Mouse (Mus musculus) heart, embryonic 10.5 days (tissue): ENCODE results near the gene Map7. TPM values are rescaled to one million over a fixed set of nuclear protein-coding genes. Genes with fewer than 3 reads are reported as not detected.

Source experiments
- DNase-seq: peaks from one replicate; pipeline ENCODE4 v3.0.0-alpha.2; 2017; ENCODE audit warnings: low spot score
- H3K27ac ChIP-seq: fragments of 300-500 bp; sonication (generic); 2 replicates; pipeline ENCODE4 v1.5.1; 2016; ENCODE audit warnings: mild to moderate bottlenecking
- H3K27me3 ChIP-seq: fragments of 300-500 bp; sonication (generic); 2 replicates; pipeline ENCODE4 v1.6.1; 2016; ENCODE audit warnings: mild to moderate bottlenecking; ENCODE audit not compliant: poor library complexity, insufficient read depth, severe bottlenecking
- H3K36me3 ChIP-seq: fragments of 300-500 bp; sonication (generic); 2 replicates; pipeline ENCODE4 v1.6.1; 2016; ENCODE audit warnings: mild to moderate bottlenecking, moderate library complexity
- H3K4me1 ChIP-seq: fragments of 300-500 bp; sonication (generic); 2 replicates; pipeline ENCODE4 v1.6.1; 2016; ENCODE audit warnings: mild to moderate bottlenecking
- H3K4me3 ChIP-seq: fragments of 300-500 bp; sonication (generic); 2 replicates; pipeline ENCODE4 v1.5.1; 2016; ENCODE audit warnings: mild to moderate bottlenecking, moderate library complexity
- H3K9me3 ChIP-seq: fragments of 300-500 bp; sonication (generic); 2 replicates; pipeline ENCODE4 v1.6.1; 2016; ENCODE audit warnings: mild to moderate bottlenecking, moderate library complexity
- WGBS: fragments of 180-500 bp; shearing (Covaris S2); methylation state at CpG from one replicate; pipeline ENCODE4 v1.1.7; 2016; 5-methylcytosine and 5-hydroxymethylcytosine counted together
- polyA plus RNA-seq: library from polyadenylated mRNA; unstranded; fragments of >200 nt; fragmentation: Nextera tagmentation; extraction: Ambion mirVana; gene quantifications from 2 replicates; pipeline ENCODE4 v1.2.1, GENCODE M21; 2016

Gene Map7
- polyA plus RNA-seq, 1 experiment from 2014 or later = 3.8 TPM

GRCm38 (mm10) chr10:20178807-20179605 lies 30.7 kb downstream of the Map7 start:
- Histone ChIP-seq H3K4me1 (peaks cover 25% of the 10 kb centered on the region), H3K27ac (no peak overlapping the region), H3K27me3 (0 out of 2 replicates have a peak, but pooled peaks cover 5% of the 10 kb centered on the region), H3K9me3 (no peaks in the 10 kb centered on the region), H3K4me3 (no peak overlapping the region), H3K36me3 (no peaks in the 10 kb centered on the region)
- WGBS = 29% methylated on average over 12 of the region's 12 CpGs
- DNase-seq = no peak

GRCm38 (mm10) chr10:20181198-20181597 lies 32.9 kb downstream of the Map7 start:
- Histone ChIP-seq H3K36me3 (no peaks in the 10 kb centered on the region), H3K4me1 (peaks cover 30% of the 10 kb centered on the region), H3K27ac (0 out of 2 replicates have a peak overlapping the region, but pooled peaks have one; percentile 47), H3K4me3 (no peak overlapping the region), H3K9me3 (no peaks in the 10 kb centered on the region), H3K27me3 (0 out of 2 replicates have a peak, but pooled peaks cover 5% of the 10 kb centered on the region)
- WGBS = 31% methylated on average over 10 of the region's 10 CpGs
- no peak for DNase-seq

- Histone ChIP-seq H3K4me3 (no peak overlapping the region), H3K4me1 (peaks cover 31% of the 10 kb centered on the region), H3K36me3 (no peaks in the 10 kb centered on the region), H3K9me3 (no peaks in the 10 kb centered on the region), H3K27me3 (0 out of 2 replicates have a peak, but pooled peaks cover 5% of the 10 kb centered on the region), H3K27ac (no peak overlapping the region; the same call in 1 of the 2 replicates)
- 47% methylated on average over 11 of the region's 11 CpGs for WGBS
- DNase-seq = no peak
Observed at GRCm38 (mm10) chr10:20181680-20182399, 33.6 kb downstream of the Map7 start.

GRCm38 (mm10) chr10:20184326-20184725 lies 36.1 kb downstream of the Map7 start:
- Histone ChIP-seq H3K36me3 (no peaks in the 10 kb centered on the region), H3K27ac (no peak overlapping the region), H3K4me1 (peaks cover 26% of the 10 kb centered on the region), H3K9me3 (no peaks in the 10 kb centered on the region), H3K4me3 (no peak overlapping the region), H3K27me3 (0 out of 2 replicates have a peak, but pooled peaks cover 5% of the 10 kb centered on the region)
- DNase-seq = no peak
- WGBS = 67% methylated on average over 4 of the region's 4 CpGs

- Histone ChIP-seq H3K27me3 (0 out of 2 replicates have a peak, but pooled peaks cover 4% of the 10 kb centered on the region), H3K9me3 (no peaks in the 10 kb centered on the region), H3K27ac (no peak overlapping the region), H3K4me1 (peaks cover 26% of the 10 kb centered on the region), H3K36me3 (no peaks in the 10 kb centered on the region), H3K4me3 (no peak overlapping the region)
- DNase-seq = no peak
- 71% methylated on average over 4 of the region's 4 CpGs for WGBS
Observed at GRCm38 (mm10) chr10:20185264-20185663, 37.0 kb downstream of the Map7 start.

GRCm38 (mm10) chr10:20185806-20186205 lies 37.5 kb downstream of the Map7 start:
- H3K4me1 ChIP-seq = peaks cover 26% of the 10 kb centered on the region
- H3K27ac ChIP-seq = no peak overlapping the region
- no peaks in the 10 kb centered on the region for H3K27me3 ChIP-seq
- 96% methylated on average over 2 of the region's 2 CpGs for WGBS
- H3K4me3 ChIP-seq = no peak overlapping the region
- no peak for DNase-seq
- no peaks in the 10 kb centered on the region for H3K36me3 ChIP-seq
- no peaks in the 10 kb centered on the region for H3K9me3 ChIP-seq

GRCm38 (mm10) chr10:20186800-20187273 lies 38.6 kb downstream of the Map7 start:
- 77% methylated on average over 5 of the region's 5 CpGs for WGBS
- Histone ChIP-seq H3K9me3 (no peaks in the 10 kb centered on the region), H3K27me3 (no peaks in the 10 kb centered on the region), H3K4me1 (peaks cover 16% of the 10 kb centered on the region), H3K36me3 (no peaks in the 10 kb centered on the region), H3K27ac (no peak overlapping the region), H3K4me3 (no peak overlapping the region)
- no peak for DNase-seq

- Histone ChIP-seq H3K27me3 (no peaks in the 10 kb centered on the region), H3K27ac (no peak overlapping the region), H3K4me3 (no peak overlapping the region), H3K9me3 (no peaks in the 10 kb centered on the region), H3K4me1 (peaks cover 16% of the 10 kb centered on the region), H3K36me3 (no peaks in the 10 kb centered on the region)
- DNase-seq = no peak
- 79% methylated on average over 6 of the region's 6 CpGs for WGBS
Observed at GRCm38 (mm10) chr10:20190139-20190747, 42.0 kb downstream of the Map7 start.

- Histone ChIP-seq H3K4me1 (peaks cover 6% of the 10 kb centered on the region; the same call in 1 of the 2 replicates), H3K36me3 (no peaks in the 10 kb centered on the region), H3K4me3 (no peak overlapping the region), H3K27me3 (no peaks in the 10 kb centered on the region), H3K9me3 (no peaks in the 10 kb centered on the region), H3K27ac (peak overlapping the region; percentile 36; the same call in 1 of the 2 replicates)
- no peak for DNase-seq
- 41% methylated on average over 13 of the region's 13 CpGs for WGBS
Observed at GRCm38 (mm10) chr10:20194847-20195540, 46.7 kb downstream of the Map7 start.

- Histone ChIP-seq H3K36me3 (no peaks in the 10 kb centered on the region), H3K9me3 (no peaks in the 10 kb centered on the region), H3K4me3 (no peak overlapping the region), H3K27ac (no peak overlapping the region), H3K4me1 (peaks cover 9% of the 10 kb centered on the region; the same call in 1 of the 2 replicates), H3K27me3 (no peaks in the 10 kb centered on the region)
- 54% methylated on average over 7 of the region's 7 CpGs for WGBS
- no peak for DNase-seq
Observed at GRCm38 (mm10) chr10:20197039-20197438, 48.8 kb downstream of the Map7 start.

- peaks cover 17% of the 10 kb centered on the region; the same call in 1 of the 2 replicates for H3K4me1 ChIP-seq
- no peak for DNase-seq
- H3K9me3 ChIP-seq = no peaks in the 10 kb centered on the region
- no peak overlapping the region for H3K27ac ChIP-seq
- H3K36me3 ChIP-seq = no peaks in the 10 kb centered on the region
- 77% methylated on average over 10 of the region's 10 CpGs for WGBS
- no peaks in the 10 kb centered on the region for H3K27me3 ChIP-seq
- H3K4me3 ChIP-seq = no peak overlapping the region
Observed at GRCm38 (mm10) chr10:20198968-20199737, 50.9 kb downstream of the Map7 start.

GRCm38 (mm10) chr10:20201236-20201635 lies 53.0 kb downstream of the Map7 start:
- H3K9me3 ChIP-seq = no peaks in the 10 kb centered on the region
- DNase-seq = no peak
- 60% methylated on average over 3 of the region's 3 CpGs for WGBS
- no peak overlapping the region for H3K27ac ChIP-seq
- no peak overlapping the region for H3K4me3 ChIP-seq
- H3K36me3 ChIP-seq = no peaks in the 10 kb centered on the region
- peaks cover 18% of the 10 kb centered on the region; the same call in 1 of the 2 replicates for H3K4me1 ChIP-seq
- H3K27me3 ChIP-seq = no peaks in the 10 kb centered on the region
